Mouse (Mus musculus) skeletal muscle tissue, adult 2 months (tissue): ENCODE measurements around the gene Katnb1.

Experiments used
- DNase-seq: peaks from one replicate; pipeline ENCODE4 v3.0.0-alpha.2; 2012; ENCODE audit warnings: low read depth, low spot score

The Katnb1 gene

GRCm38 (mm10) chr8:95140555-95140954 lies 59.6 kb downstream of the Katnb1 start:
- no peak for DNase-seq

DNA sequence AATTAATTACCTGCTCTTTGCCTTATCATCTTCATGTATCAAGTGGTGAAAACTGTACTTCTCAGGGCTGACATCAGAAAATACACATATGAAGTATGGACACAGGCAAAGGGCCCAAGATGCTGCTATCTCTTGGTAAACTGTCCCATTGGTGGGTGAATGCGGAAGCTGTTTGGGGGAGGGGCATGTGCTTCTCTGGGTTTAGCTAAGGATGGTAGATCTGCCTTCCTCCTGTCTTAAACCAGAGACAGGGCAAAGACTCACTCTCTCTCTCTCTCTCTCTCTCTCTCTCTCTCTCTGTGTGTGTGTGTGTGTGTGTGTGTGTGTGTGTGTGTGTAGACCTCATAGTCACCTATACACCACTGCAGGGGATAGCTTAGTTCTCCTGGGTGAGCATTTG lies 60.0 kb downstream of the Katnb1 start:
- DNase-seq, result no peak

DNA sequence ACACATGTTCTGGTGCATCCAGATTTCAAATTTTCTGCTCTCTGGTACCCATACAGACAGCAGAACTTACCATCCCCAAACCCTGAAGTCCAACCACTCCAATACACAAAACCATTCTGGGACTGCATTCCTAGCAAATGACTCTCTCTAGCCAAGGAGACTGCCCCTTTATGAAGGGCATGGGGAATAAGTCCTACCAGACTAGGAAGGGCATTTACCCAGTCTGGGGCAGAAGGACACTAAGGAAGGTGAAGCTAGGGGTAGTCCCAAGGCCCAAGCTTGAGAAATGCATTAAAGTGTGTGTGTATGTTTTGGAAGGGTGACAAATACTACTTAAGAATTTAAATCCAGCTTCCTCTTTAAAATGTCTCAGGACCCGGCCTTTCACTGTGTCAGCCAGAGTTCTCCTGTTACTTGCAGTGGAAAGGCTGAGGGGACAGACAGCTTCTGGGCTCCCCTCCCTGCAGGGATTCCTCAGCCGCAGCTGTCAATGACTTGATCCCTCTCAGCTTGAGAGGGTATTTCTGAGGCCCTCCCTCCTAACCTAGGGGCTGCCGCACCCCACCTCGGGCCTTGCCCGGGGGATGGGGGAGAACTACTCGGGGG lies 60.6 kb downstream of the Katnb1 start:
- DNase-seq, result peak; percentile 61

- DNase-seq, result peak; percentile 48
Observed at GRCm38 (mm10) chr8:95142075-95142831, 61.3 kb downstream of the Katnb1 start.

GRCm38 (mm10) chr8:95142985-95143804 lies 62.2 kb downstream of the Katnb1 start:
- DNase-seq, result no peak

- DNase-seq, result no peak
Observed at GRCm38 (mm10) chr8:95143805-95144630, 63.0 kb downstream of the Katnb1 start.

- no peak for DNase-seq
Observed at GRCm38 (mm10) chr8:95144631-95145015, 63.6 kb downstream of the Katnb1 start.

GRCm38 (mm10) chr8:95146044-95146745 lies 65.2 kb downstream of the Katnb1 start:
- DNase-seq, result no peak

GRCm38 (mm10) chr8:95146846-95147245 lies 65.9 kb downstream of the Katnb1 start:
- no peak for DNase-seq

- no peak for DNase-seq
Observed at GRCm38 (mm10) chr8:95149426-95149825, 68.4 kb downstream of the Katnb1 start.

DNA sequence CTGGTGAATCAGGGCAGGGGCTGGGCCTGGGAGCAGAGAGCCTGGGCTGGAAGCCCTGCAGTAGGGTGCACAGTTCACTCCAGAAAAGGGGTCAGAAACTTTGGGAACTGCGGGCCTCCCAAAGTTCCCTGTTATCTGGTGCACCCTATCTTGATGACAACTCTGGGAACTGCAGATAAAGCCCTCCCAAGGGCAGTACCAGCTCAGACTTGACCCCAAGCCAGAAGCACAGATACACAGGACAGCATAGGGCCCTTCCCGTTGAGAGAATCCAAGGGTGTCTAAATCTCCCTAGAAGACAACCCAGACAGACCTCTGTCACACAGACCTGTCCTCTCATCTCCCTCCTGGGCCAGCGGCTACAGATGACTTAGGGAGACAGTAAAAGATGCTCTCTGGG lies 69.6 kb downstream of the Katnb1 start:
- DNase-seq, result no peak
